Mouse (Mus musculus) MEL (cell line): Measurements from ENCODE around the gene Tubal3. TPM values are rescaled to one million over a fixed set of nuclear protein-coding genes. Genes with fewer than 3 reads are reported as not detected.

ENCODE experiments used
- DNase-seq: peaks from one replicate; pipeline ENCODE4 v3.0.0; 2011; ENCODE audit warnings: low read depth, low spot score
- H3K27ac ChIP-seq: 2 replicates; pipeline ENCODE4 v1.5.1; 2012; ENCODE audit warnings: low read depth, mild to moderate bottlenecking, control low read depth, low read length, moderate library complexity; ENCODE audit not compliant: control insufficient read depth
- H3K27me3 ChIP-seq, 2 experiments: fragments of 150-350 bp in 1 of 2; sonication (generic) in 1 of 2; 2 replicates each; pipeline ENCODE4 v1.6.1; 2012; ENCODE audit warnings: low read length in 2 of 2, mild to moderate bottlenecking in 2 of 2, improper control_type of control experiment in 1 of 2, moderate library complexity in 1 of 2; ENCODE audit not compliant: insufficient read depth in 2 of 2, control insufficient read depth in 1 of 2
- H3K36me3 ChIP-seq, 2 experiments: 2 replicates each; pipeline ENCODE4 v1.6.1; 2012 to 2014; ENCODE audit warnings: low read length in 2 of 2, improper control_type of control experiment in 1 of 2, inconsistent platforms in 1 of 2, mild to moderate bottlenecking in 1 of 2; ENCODE audit not compliant: insufficient read depth in 2 of 2, control insufficient read depth in 1 of 2
- H3K4me1 ChIP-seq, 2 experiments: fragments of 150-350 bp in 1 of 2; sonication (generic) in 1 of 2; 2 replicates each; pipeline ENCODE4 v1.6.1; 2012; ENCODE audit warnings: low read length in 2 of 2, improper control_type of control experiment in 1 of 2, mild to moderate bottlenecking in 1 of 2; ENCODE audit not compliant: insufficient read depth in 2 of 2, control insufficient read depth in 1 of 2
- H3K4me3 ChIP-seq, 2 experiments: fragments of 150-350 bp in 1 of 2; sonication (generic) in 1 of 2; 2 replicates each; pipeline ENCODE4 v1.5.1; 2012; ENCODE audit warnings: low read depth in 2 of 2, low read length in 2 of 2, mild to moderate bottlenecking in 2 of 2, moderate library complexity in 2 of 2, control low read depth in 1 of 2, improper control_type of control experiment in 1 of 2; ENCODE audit not compliant: control insufficient read depth in 1 of 2, insufficient read depth in 1 of 2
- H3K79me2 ChIP-seq: 2 replicates; pipeline ENCODE4 v1.6.1; 2012; ENCODE audit warnings: mild to moderate bottlenecking, low read length, moderate library complexity; ENCODE audit not compliant: control insufficient read depth, poor library complexity, insufficient read depth
- H3K9ac ChIP-seq: 2 replicates; pipeline ENCODE4 v1.6.1; 2012; ENCODE audit warnings: low read depth, mild to moderate bottlenecking, control low read depth, low read length, moderate library complexity; ENCODE audit not compliant: control insufficient read depth, poor library complexity, severe bottlenecking
- H3K9me3 ChIP-seq: fragments of 150-350 bp; sonication (generic); replicated peaks from 2 replicates; pipeline ENCODE4 v1.6.1; 2012; ENCODE audit warnings: mild to moderate bottlenecking, low read length, improper control_type of control experiment, moderate library complexity; ENCODE audit not compliant: insufficient read depth
- BHLHE40 ChIP-seq: IDR thresholded peaks from 2 replicates; pipeline ENCODE4 v1.6.1; 2012; ENCODE audit warnings: low read depth, mild to moderate bottlenecking, inconsistent platforms, low read length, improper control_type of control experiment, borderline replicate concordance
- CHD1 ChIP-seq: IDR thresholded peaks from 2 replicates; pipeline ENCODE4 v1.6.1; 2012; ENCODE audit warnings: low read depth, mild to moderate bottlenecking, inconsistent platforms, low read length, improper control_type of control experiment
- CHD2 ChIP-seq: IDR thresholded peaks from 2 replicates; pipeline ENCODE4 v1.6.1; 2011; ENCODE audit warnings: low read length, improper control_type of control experiment
- E2F4 ChIP-seq: IDR thresholded peaks from 2 replicates; pipeline ENCODE4 v1.6.1; 2011; ENCODE audit warnings: low read depth, low read length, improper control_type of control experiment, borderline replicate concordance
- ELF1 ChIP-seq: IDR thresholded peaks from 2 replicates; pipeline ENCODE4 v1.6.1; 2014; ENCODE audit warnings: low read depth, mild to moderate bottlenecking, inconsistent platforms, low read length, improper control_type of control experiment, moderate library complexity
- EP300 ChIP-seq, 2 experiments: IDR thresholded peaks; 2 replicates each; pipeline ENCODE4 v1.6.1; 2011; ENCODE audit warnings: improper control_type of control experiment in 2 of 2, low read length in 2 of 2, low read depth in 1 of 2, mild to moderate bottlenecking in 1 of 2
- GATA1 ChIP-seq: IDR thresholded peaks from 2 replicates; pipeline ENCODE4 v1.6.1; 2011; ENCODE audit warnings: low read depth, low read length, improper control_type of control experiment
- JUND ChIP-seq: IDR thresholded peaks from 2 replicates; pipeline ENCODE4 v1.6.1; 2011; ENCODE audit warnings: low read depth, mild to moderate bottlenecking, improper control_type of control experiment, low read length
- KAT2A ChIP-seq: conservative IDR thresholded peaks from 2 replicates; pipeline ENCODE4 v1.6.1; 2012; ENCODE audit warnings: low read depth, low read length, improper control_type of control experiment, inconsistent platforms
- MAZ ChIP-seq: IDR thresholded peaks from 2 replicates; pipeline ENCODE4 v1.6.1; 2012; ENCODE audit warnings: low read depth, mild to moderate bottlenecking, inconsistent platforms, low read length, improper control_type of control experiment
- MEF2A ChIP-seq: IDR thresholded peaks from 2 replicates; pipeline ENCODE4 v1.6.1; 2014; ENCODE audit warnings: low read depth, mild to moderate bottlenecking, inconsistent platforms, low read length, improper control_type of control experiment; ENCODE audit not compliant: poor library complexity, insufficient replicate concordance, severe bottlenecking; ENCODE audit errors: extremely low read depth
- MXI1 ChIP-seq: IDR thresholded peaks from 2 replicates; pipeline ENCODE4 v1.6.1; 2011; ENCODE audit warnings: mild to moderate bottlenecking, low read depth, low read length, improper control_type of control experiment
- MYB ChIP-seq: IDR thresholded peaks from 2 replicates; pipeline ENCODE4 v1.6.1; 2011; ENCODE audit warnings: mild to moderate bottlenecking, low read depth, low read length, improper control_type of control experiment
- NRF1 ChIP-seq: IDR thresholded peaks from 2 replicates; pipeline ENCODE4 v1.6.1; 2014; ENCODE audit warnings: low read depth, mild to moderate bottlenecking, inconsistent platforms, low read length, improper control_type of control experiment, moderate library complexity; ENCODE audit not compliant: poor library complexity, insufficient read depth, severe bottlenecking
- POLR2A ChIP-seq, 2 experiments: IDR thresholded peaks; 2 replicates each; pipeline ENCODE4 v1.6.1; 2011 to 2012; ENCODE audit warnings: low read length in 2 of 2, mild to moderate bottlenecking in 2 of 2, control low read depth in 1 of 2, improper control_type of control experiment in 1 of 2, low read depth in 1 of 2, moderate library complexity in 1 of 2; ENCODE audit not compliant: control insufficient read depth in 1 of 2, insufficient read depth in 1 of 2, poor library complexity in 1 of 2
- POLR2AphosphoS2 ChIP-seq: IDR thresholded peaks from 2 replicates; pipeline ENCODE4 v1.6.1; 2011; ENCODE audit warnings: low read length, improper control_type of control experiment
- POLR2AphosphoS5 ChIP-seq: IDR thresholded peaks from 2 replicates; pipeline ENCODE4 v1.6.1; 2012; ENCODE audit warnings: low read depth, borderline replicate concordance, mild to moderate bottlenecking, inconsistent platforms, low read length, moderate library complexity, mixed read lengths
- RCOR1 ChIP-seq: IDR thresholded peaks from 2 replicates; pipeline ENCODE4 v1.6.1; 2012; ENCODE audit warnings: low read depth, mild to moderate bottlenecking, inconsistent platforms, low read length, improper control_type of control experiment
- SIN3A ChIP-seq: IDR thresholded peaks from 2 replicates; pipeline ENCODE4 v1.6.1; 2012; ENCODE audit warnings: low read length, improper control_type of control experiment, inconsistent platforms
- SMC3 ChIP-seq: IDR thresholded peaks from 2 replicates; pipeline ENCODE4 v1.6.1; 2011; ENCODE audit warnings: low read depth, low read length, improper control_type of control experiment
- TAL1 ChIP-seq: IDR thresholded peaks from 2 replicates; pipeline ENCODE4 v1.6.1; 2012; ENCODE audit warnings: mild to moderate bottlenecking, inconsistent platforms, low read length, moderate library complexity, mixed read lengths
- TBP ChIP-seq: IDR thresholded peaks from 2 replicates; pipeline ENCODE4 v1.8.0; 2011; ENCODE audit warnings: low read depth, low read length, improper control_type of control experiment
- TCF12 ChIP-seq: IDR thresholded peaks from 2 replicates; pipeline ENCODE4 v1.6.1; 2014; ENCODE audit warnings: low read depth, mild to moderate bottlenecking, inconsistent platforms, low read length, improper control_type of control experiment, moderate library complexity
- UBTF ChIP-seq: IDR thresholded peaks from 2 replicates; pipeline ENCODE4 v1.6.1; 2012; ENCODE audit warnings: low read depth, mild to moderate bottlenecking, inconsistent platforms, low read length, improper control_type of control experiment, moderate library complexity, borderline replicate concordance; ENCODE audit not compliant: insufficient read depth
- USF1 ChIP-seq: IDR thresholded peaks from 2 replicates; pipeline ENCODE4 v1.6.1; 2014; ENCODE audit warnings: low read depth, mild to moderate bottlenecking, inconsistent platforms, low read length, improper control_type of control experiment, moderate library complexity
- ZC3H11A ChIP-seq: IDR thresholded peaks from 2 replicates; pipeline ENCODE4 v1.6.1; 2012; ENCODE audit warnings: low read depth, mild to moderate bottlenecking, inconsistent platforms, low read length, improper control_type of control experiment
- ZKSCAN1 ChIP-seq: IDR thresholded peaks from 2 replicates; pipeline ENCODE4 v1.6.1; 2012; ENCODE audit warnings: low read depth, mild to moderate bottlenecking, inconsistent platforms, low read length, improper control_type of control experiment, moderate library complexity
- ZMIZ1 ChIP-seq: IDR thresholded peaks from 2 replicates; pipeline ENCODE4 v1.6.1; 2012; ENCODE audit warnings: low read depth, mild to moderate bottlenecking, inconsistent platforms, low read length, improper control_type of control experiment, moderate library complexity
- ZNF384 ChIP-seq: IDR thresholded peaks from 2 replicates; pipeline ENCODE4 v1.6.1; 2012; ENCODE audit warnings: low read depth, mild to moderate bottlenecking, inconsistent platforms, low read length, improper control_type of control experiment
- polyA plus RNA-seq, 2 experiments: library from polyadenylated mRNA; stranded (reverse) in 1 of 2; unstranded in 1 of 2; fragments of >175 nt in 1 of 2; fragments of >200 nt in 1 of 2; gene quantifications; 2 replicates each; pipeline versions ENCODE4 v1.2.1 to v1.2.4; 2012; ENCODE audit warnings: low replicate concordance in 2 of 2, low read depth in 1 of 2; ENCODE audit not compliant: insufficient read length in 2 of 2, insufficient read depth in 1 of 2, missing spikeins in 1 of 2
- total RNA-seq: library from RNA; depleted of rRNA; stranded (reverse); fragments of 300-350 nt; gene quantifications from 2 replicates; pipeline ENCODE4 v1.2.3, GENCODE M21; 2012

Gene Tubal3
- total and polyA plus RNA-seq, 3 experiments = not detected

DNA sequence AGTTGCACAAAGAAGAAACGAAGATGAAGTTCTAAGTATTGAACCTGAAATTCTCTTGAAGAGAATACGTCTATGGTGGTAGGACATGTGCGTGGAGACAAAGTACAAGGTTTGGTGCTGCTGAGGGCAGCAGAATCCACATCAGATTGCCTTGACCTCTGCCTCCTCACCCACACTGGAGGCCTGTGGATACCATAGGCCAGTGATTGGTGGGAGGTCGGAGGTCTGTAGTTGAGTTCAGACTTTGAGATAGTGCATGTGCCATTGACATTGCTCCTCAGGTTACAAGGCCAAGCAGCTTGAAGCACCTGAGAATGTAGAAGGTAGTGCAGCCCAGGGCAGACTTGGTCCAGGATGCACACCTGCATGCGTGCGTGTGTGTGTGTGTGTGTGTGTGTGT, 8.0 kb downstream of the Tubal3 start:
- Histone ChIP-seq H3K79me2 (no peaks in the 10 kb centered on the region), H3K9ac (no peak overlapping the region), H3K9me3 (no peaks in the 10 kb centered on the region), H3K36me3 (no peaks in the 10 kb centered on the region), H3K27me3 (peaks cover 8 to 10% of the 10 kb centered on the region in 2 experiments), H3K27ac (no peak overlapping the region), H3K4me1 (no peaks in the 10 kb centered on the region), H3K4me3 (no peak overlapping the region)
- no peak for TF ChIP-seq ZKSCAN1
- no peak for TF ChIP-seq POLR2A (IDR thresholded peaks at IDR 0.05; ENCODE audit: control insufficient read depth in 1 of 2, insufficient read depth in 1 of 2, low read depth in 1 of 2, low read length in 2 of 2, poor library complexity in 1 of 2)
- no peak for TF ChIP-seq UBTF
- TF ChIP-seq TBP = no peak
- TF ChIP-seq JUND = no peak
- TF ChIP-seq MAZ = no peak
- TF ChIP-seq TAL1 = no peak
- TF ChIP-seq NRF1 = no peak
- no peak for TF ChIP-seq MXI1
- TF ChIP-seq SMC3 = no peak
- no peak for TF ChIP-seq MEF2A
- TF ChIP-seq CHD2 = no peak
- TF ChIP-seq POLR2AphosphoS2 = no peak
- no peak for TF ChIP-seq ELF1
- TF ChIP-seq USF1 = no peak
- no peak for TF ChIP-seq ZC3H11A
- no peak for TF ChIP-seq ZNF384
- TF ChIP-seq E2F4 = no peak
- TF ChIP-seq TCF12 = no peak
- DNase-seq = no peak

DNA sequence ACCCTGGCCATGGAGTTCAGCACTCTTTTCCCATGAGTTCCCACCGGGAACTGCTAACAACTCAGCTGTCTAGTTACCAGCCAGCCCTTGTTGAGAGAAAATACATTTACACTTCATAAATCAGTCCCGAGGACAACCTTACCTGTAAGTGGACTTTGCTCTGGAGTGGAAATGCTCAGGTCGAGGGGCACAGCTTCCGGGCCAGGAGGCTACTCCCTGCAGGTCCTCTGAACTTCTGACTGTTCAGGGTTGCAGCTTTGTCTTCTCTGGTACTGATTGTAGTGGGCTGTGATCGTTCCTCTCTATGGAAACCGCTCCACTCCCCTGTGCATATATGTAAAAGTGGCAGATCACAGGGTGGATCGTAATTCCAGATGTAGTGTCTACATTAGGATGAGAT, 26.6 kb downstream of the Tubal3 start:
- H3K79me2 ChIP-seq = no peaks in the 10 kb centered on the region
- no peak overlapping the region for H3K27ac ChIP-seq
- H3K9ac ChIP-seq = no peak overlapping the region
- no peaks in the 10 kb centered on the region for H3K4me1 ChIP-seq
- no peaks in the 10 kb centered on the region for H3K36me3 ChIP-seq
- peaks cover 2 to 8% of the 10 kb centered on the region in 2 experiments; a peak in 2 of 4 replicates for H3K27me3 ChIP-seq
- H3K9me3 ChIP-seq = no peaks in the 10 kb centered on the region
- H3K4me3 ChIP-seq = no peak overlapping the region
- DNase-seq = no peak
- TF ChIP-seq BHLHE40 (no peak), POLR2A (IDR thresholded peaks at IDR 0.05; ENCODE audit: control insufficient read depth in 1 of 2, insufficient read depth in 1 of 2, low read depth in 1 of 2, low read length in 2 of 2, poor library complexity in 1 of 2) (no peak), EP300 (IDR thresholded peaks at IDR 0.05; ENCODE audit: low read depth in 1 of 2, low read length in 2 of 2) (no peak), MYB (no peak), ZC3H11A (no peak), ZKSCAN1 (no peak), GATA1 (no peak), KAT2A (no peak), TAL1 (no peak), SIN3A (no peak), TBP (no peak), ZMIZ1 (no peak), POLR2AphosphoS5 (no peak), MAZ (no peak), UBTF (no peak), CHD1 (no peak), JUND (no peak), RCOR1 (no peak)
